Mouse (Mus musculus) left cerebral cortex, adult 6 months (tissue): Measurements from ENCODE around the gene Kcnk5. TPM values are rescaled to one million over a fixed set of nuclear protein-coding genes. Genes with fewer than 3 reads are reported as not detected.

Experiments
- long read RNA-seq, 2 experiments: library from polyadenylated mRNA; unstranded; transcript quantifications; one replicate each; pipeline ENCODE4 v2.0.0; 2019 to 2020
- polyA plus RNA-seq: library from polyadenylated mRNA; unstranded; fragments of <200 nt; fragmentation: Nextera tagmentation; gene quantifications from 2 replicates; pipeline ENCODE4 v1.2.3, GENCODE M21; 2021

The Kcnk5 gene
- 0.11 and 0.18 TPM in 2 replicates for polyA plus RNA-seq
- long read RNA-seq, experiment 1, partial matches to known transcripts, result 0 of 1 reads
- long read RNA-seq, experiment 1, other reads (novel, unspliced or antisense), result 0 of 1 reads
- long read RNA-seq, experiment 2, result 0 reads

DNA sequence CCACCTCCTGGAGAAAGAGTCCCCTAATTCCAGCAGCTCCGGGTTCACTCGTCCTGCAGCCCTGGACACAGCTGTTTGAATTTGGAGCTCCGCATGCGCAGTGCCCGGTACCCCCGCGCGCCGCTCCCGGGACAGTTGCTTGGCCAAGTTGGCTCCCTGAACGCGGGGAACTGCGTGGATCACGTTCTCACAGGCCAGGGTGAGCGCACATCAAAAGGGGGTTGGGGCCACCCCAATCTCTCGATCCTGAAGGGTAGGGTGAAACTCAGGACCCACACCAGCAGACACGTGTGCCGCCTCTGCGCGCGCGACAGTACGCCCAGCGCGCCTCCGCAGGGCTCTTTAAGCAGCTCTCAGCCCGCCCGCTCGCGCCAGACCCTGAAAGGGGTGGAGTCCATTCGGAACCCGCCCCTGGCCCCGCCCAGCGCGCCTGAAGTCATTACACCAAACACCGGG lies at the start of gene Kcnk5:
Gene Kcnk5 (minus strand): TSS at position 344 of the 456 bp plus-strand sequence.

DNA sequence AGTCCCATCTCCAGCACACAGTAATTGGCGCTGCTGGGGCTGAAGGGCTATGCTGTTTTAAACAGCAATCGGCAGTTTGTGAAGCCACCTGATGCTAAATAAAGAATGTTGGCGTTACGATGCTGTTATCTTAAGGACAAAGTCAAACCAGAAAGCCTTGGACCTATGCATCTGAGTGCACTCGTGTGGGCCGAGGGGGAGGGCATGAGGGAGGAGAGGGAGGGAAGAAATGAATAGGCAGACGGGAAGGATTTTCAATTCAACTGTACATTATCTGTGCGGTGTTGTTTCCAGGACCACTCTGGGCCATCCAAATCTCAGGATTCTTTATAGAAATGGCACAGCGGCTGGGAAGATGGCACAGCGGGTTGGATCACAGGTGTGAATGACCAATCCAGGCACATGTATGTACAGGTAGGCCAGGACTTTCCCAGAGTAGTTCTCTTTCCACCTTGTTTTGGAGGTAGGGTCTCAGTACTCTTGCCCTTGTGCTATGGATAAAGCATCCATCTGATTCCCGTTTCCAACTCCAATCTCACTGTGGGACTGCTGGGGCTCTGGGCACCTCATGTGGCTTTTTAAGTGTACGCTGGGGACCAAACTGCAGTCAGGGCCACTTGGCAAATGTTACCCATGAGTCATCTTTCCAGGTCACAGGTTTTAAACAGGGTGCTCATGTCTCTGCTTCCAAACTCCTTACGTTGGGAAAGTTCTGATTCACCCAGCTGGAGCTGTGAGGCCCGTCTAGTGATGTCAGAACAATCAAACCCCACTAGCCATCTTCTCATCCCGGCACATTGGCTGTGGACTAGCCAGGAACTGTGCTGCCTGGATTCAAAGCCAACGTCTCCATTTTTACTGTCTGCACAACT lies 42.9 kb downstream of the Kcnk5 start, which contains the start of gene Saysd1:
Gene Saysd1 (minus strand): TSS at position 51 of the 872 bp plus-strand sequence.

Other genes starting within 250 kb of the Kcnk5 start
- gene Gng2, start 204.2 kb downstream of the Kcnk5 start, polyA plus RNA-seq, result 56.6 and 89.7 TPM in 2 replicates
- gene Saysd1, start 43.3 kb downstream of the Kcnk5 start, polyA plus RNA-seq, result 11.6 and 14.1 TPM in 2 replicates
- not detected in 2 replicates for gene Kcnk16, start 87.4 kb upstream of the Kcnk5 start, polyA plus RNA-seq
- gene Nudt13, start 112.9 kb upstream of the Kcnk5 start, polyA plus RNA-seq, result 8.6 and 8.7 TPM in 2 replicates
- 25.4 and 31.0 TPM in 2 replicates for gene Ecd, start 166.3 kb upstream of the Kcnk5 start, polyA plus RNA-seq
- gene Fam149b, start 166.4 kb upstream of the Kcnk5 start, polyA plus RNA-seq, result 6.5 and 8.9 TPM in 2 replicates
- 32.6 and 36.5 TPM in 2 replicates for gene Dnajc9, start 207.1 kb upstream of the Kcnk5 start, polyA plus RNA-seq
- 83.7 and 104 TPM in 2 replicates for gene Mrps16, start 211.8 kb upstream of the Kcnk5 start, polyA plus RNA-seq